Mouse (Mus musculus) forebrain, postnatal 0 days (tissue): ENCODE results near the gene Traf4. TPM values are rescaled to one million over a fixed set of nuclear protein-coding genes. Genes with fewer than 3 reads are reported as not detected.

Source experiments
- ATAC-seq: fragments of 200-750 bp; cut with Nextera tagmentation; 2 replicates; pipeline ENCODE4 v1.8.0; 2017; ENCODE audit warnings: mild to moderate bottlenecking, moderate library complexity
- DNase-seq: peaks from one replicate; pipeline ENCODE4 v3.0.0-alpha.2; 2015
- H3K27ac ChIP-seq: fragments of 300-500 bp; sonication (generic); 2 replicates; pipeline ENCODE4 v1.5.1; 2014; ENCODE audit warnings: low read depth, mild to moderate bottlenecking, antibody characterized with exemption, low read length, moderate library complexity, mixed read lengths
- H3K27me3 ChIP-seq: fragments of 300-500 bp; sonication (generic); 2 replicates; pipeline ENCODE4 v1.6.1; 2014; ENCODE audit warnings: mild to moderate bottlenecking, low read length, mixed read lengths; ENCODE audit not compliant: insufficient read depth
- H3K36me3 ChIP-seq: fragments of 300-500 bp; sonication (generic); 2 replicates; pipeline ENCODE4 v1.6.1; 2014; ENCODE audit warnings: mild to moderate bottlenecking, moderate library complexity; ENCODE audit not compliant: insufficient read depth
- H3K4me1 ChIP-seq: fragments of 300-500 bp; sonication (generic); 2 replicates; pipeline ENCODE4 v1.6.1; 2014; ENCODE audit warnings: antibody characterized with exemption; ENCODE audit not compliant: insufficient read depth
- H3K4me2 ChIP-seq: fragments of 300-500 bp; sonication (generic); 2 replicates; pipeline ENCODE4 v1.6.1; 2014; ENCODE audit warnings: low read depth, mild to moderate bottlenecking, moderate library complexity
- H3K4me3 ChIP-seq: fragments of 300-500 bp; sonication (generic); 2 replicates; pipeline ENCODE4 v1.5.1; 2014; ENCODE audit warnings: low read depth, low read length, mixed read lengths
- H3K9ac ChIP-seq: fragments of 300-500 bp; sonication (generic); 2 replicates; pipeline ENCODE4 v1.6.1; 2014; ENCODE audit warnings: mild to moderate bottlenecking
- H3K9me3 ChIP-seq: fragments of 300-500 bp; sonication (generic); 2 replicates; pipeline ENCODE4 v1.6.1; 2016; ENCODE audit warnings: low read length
- CTCF ChIP-seq: sonication (generic); IDR thresholded peaks from 2 replicates; pipeline ENCODE4 v1.5.1; 2016; ENCODE audit warnings: antibody characterized with exemption, control low read depth, low read depth
- WGBS: fragments of 180-500 bp; shearing (Covaris S2); extraction: QIAGEN DNeasy Blood & Tissue Kit; methylation state at CpG from one replicate; pipeline ENCODE4 v1.1.7; 2014; 5-methylcytosine and 5-hydroxymethylcytosine counted together
- polyA plus RNA-seq: library from polyadenylated mRNA; unstranded; fragments of >200 nt; fragmentation: Nextera tagmentation; extraction: Ambion mirVana; gene quantifications from 2 replicates; pipeline ENCODE4 v1.2.1, GENCODE M21; 2015
- total RNA-seq: library from RNA; depleted of rRNA; stranded (reverse); fragments of >200 nt; gene quantifications from 2 replicates; pipeline ENCODE4 v1.2.3, GENCODE M21; 2014

The Traf4 gene
- total and polyA plus RNA-seq, 2 experiments from 2014 or later = 99.0 to 104 TPM

DNA sequence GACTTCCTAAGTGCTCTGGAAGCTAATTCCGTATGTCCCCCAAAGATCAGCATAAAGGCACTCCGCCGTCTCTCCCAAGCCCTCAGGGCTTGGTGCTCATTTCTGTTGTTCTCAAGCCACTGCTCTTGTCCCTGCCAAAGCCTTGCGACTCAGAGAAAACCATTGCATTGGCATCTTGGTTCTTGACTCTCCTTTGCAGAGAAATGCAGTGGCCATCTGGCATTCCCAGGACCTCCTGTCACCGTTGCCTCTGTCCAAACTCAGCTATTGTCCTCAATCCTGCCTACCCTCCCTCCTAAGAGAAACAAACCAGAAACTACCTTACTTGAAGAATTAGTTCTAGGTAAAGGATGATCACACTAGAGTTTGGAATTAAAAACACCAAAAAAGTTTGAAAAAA is 9.7 kb downstream of the Traf4 start:
- no peak overlapping the region for H3K27ac ChIP-seq
- no peak overlapping the region for H3K9ac ChIP-seq
- no peaks in the 10 kb centered on the region for H3K4me1 ChIP-seq
- H3K4me3 ChIP-seq = no peak overlapping the region
- no peaks in the 10 kb centered on the region for H3K9me3 ChIP-seq
- no peak overlapping the region for H3K4me2 ChIP-seq
- 66% methylated on average over 5 of the region's 5 CpGs for WGBS
- ATAC-seq (no peak), DNase-seq (no peak)
- peaks cover 75% of the 10 kb centered on the region for H3K36me3 ChIP-seq
- TF ChIP-seq CTCF = no peak
- no peaks in the 10 kb centered on the region for H3K27me3 ChIP-seq

DNA sequence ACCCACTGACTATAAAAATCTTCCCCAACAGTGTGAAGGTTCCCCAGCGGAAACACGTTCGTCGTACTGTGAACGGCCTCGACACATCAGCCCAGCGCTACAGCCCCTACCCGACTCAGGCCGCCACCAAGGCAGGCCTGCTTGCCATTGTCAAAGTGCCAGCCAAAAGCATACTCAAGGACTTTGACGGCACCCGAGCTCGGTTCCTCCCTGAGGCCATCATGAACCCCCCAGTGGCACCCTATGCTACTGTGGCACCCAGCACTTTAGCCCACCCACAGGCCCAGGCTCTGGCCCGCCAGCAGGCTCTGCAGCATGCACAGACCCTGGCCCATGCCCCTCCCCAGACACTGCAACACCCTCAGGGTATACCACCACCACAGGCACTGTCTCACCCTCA is 11.6 kb downstream of the Traf4 start:
- H3K36me3 ChIP-seq = peaks cover 65% of the 10 kb centered on the region
- no peak for DNase-seq

DNA sequence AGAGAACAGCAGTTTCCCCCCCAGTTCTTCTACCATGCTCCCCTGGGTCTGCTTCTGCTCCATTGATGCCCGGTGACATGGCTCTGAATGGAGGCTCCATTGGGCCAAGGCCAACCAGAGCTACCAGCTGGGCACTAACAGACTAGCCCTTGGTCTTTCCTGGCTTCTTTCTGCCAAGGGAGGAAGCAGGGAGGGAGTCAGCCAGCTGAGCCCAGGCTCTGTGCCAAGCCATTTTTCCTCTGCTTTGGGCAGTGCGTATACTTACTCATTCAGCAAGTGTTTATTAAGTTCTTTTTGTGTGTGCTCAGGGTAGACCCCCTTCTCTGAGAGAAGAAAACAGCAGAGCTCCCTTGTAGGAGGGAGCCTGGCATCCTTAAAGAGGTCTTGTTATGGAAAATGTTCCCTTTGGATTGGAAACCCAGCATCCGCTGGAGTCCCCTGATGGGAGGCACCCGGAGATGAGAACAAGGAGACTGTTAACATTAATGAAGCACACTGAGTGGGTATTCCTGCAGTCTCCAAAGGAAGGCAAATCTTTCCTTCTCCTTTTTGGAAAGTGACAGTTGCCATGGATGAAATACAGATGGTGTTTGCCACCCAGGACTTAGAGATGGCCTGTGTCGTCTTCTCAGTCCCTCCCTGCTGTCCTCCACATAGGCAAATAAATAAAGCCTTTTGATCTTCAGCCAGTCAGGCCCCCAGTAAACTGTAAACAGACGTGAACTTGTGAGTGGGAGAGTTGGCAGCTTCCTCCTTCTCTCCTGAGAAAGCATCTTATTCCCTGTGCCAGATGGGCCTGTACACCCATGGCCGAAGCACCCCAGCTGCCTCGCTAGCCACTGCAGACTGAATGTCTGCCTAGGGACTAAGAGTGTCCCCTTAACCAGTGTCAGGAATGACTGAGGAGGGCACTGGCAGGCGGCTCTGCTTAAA is 12.8 kb downstream of the Traf4 start:
- TF ChIP-seq CTCF = no peak
- 25% methylated on average over 9 of the region's 9 CpGs for WGBS
- ATAC-seq (peak; percentile 85), DNase-seq (peak; percentile 85)
- Histone ChIP-seq H3K27ac (peak overlapping the region; percentile 81), H3K4me2 (no peak overlapping the region), H3K36me3 (peaks cover 63% of the 10 kb centered on the region), H3K9ac (0 out of 2 replicates have a peak overlapping the region, but pooled peaks have one; percentile 10), H3K9me3 (no peaks in the 10 kb centered on the region), H3K4me1 (no peaks in the 10 kb centered on the region), H3K4me3 (no peak overlapping the region), H3K27me3 (no peaks in the 10 kb centered on the region)

More for the DNA sequence above, 11.6 kb downstream of the Traf4 start:
- ATAC-seq = no peak
- Histone ChIP-seq H3K4me2 (no peak overlapping the region), H3K4me3 (no peak overlapping the region), H3K4me1 (no peaks in the 10 kb centered on the region), H3K9me3 (no peaks in the 10 kb centered on the region), H3K27ac (peak overlapping the region; percentile 81), H3K9ac (no peak overlapping the region), H3K27me3 (no peaks in the 10 kb centered on the region)
- WGBS = 56% methylated on average over 13 of the region's 13 CpGs
- TF ChIP-seq CTCF = no peak

DNA sequence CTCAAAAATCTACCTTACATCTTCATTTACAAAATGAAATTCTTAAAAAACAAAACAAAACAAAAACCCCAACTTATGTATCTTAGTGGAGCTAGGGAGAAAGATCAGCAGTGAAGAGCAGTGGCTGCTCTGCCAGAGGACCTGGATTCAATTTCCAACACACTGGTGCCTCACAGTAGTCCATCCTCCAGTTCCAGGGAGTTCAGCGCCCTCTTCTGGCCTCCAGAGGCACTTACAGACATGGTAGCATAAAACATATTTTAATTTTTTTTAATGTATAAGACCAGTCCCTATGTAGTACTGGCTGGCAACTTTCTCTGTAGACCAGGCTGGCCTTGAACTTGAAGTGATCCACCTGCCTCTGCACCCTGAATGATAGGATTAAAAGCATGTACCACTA is 14.2 kb downstream of the Traf4 start:
- no peak overlapping the region for H3K4me3 ChIP-seq
- no peaks in the 10 kb centered on the region for H3K27me3 ChIP-seq
- H3K4me2 ChIP-seq = no peak overlapping the region
- ATAC-seq (no peak), DNase-seq (peak; percentile 41)
- no peak overlapping the region for H3K27ac ChIP-seq
- H3K9me3 ChIP-seq = no peaks in the 10 kb centered on the region
- H3K4me1 ChIP-seq = no peaks in the 10 kb centered on the region
- peaks cover 63% of the 10 kb centered on the region for H3K36me3 ChIP-seq
- H3K9ac ChIP-seq = no peak overlapping the region
- 36% methylated on average over 1 of the region's 1 CpGs for WGBS
- peak; percentile 59 for TF ChIP-seq CTCF

DNA sequence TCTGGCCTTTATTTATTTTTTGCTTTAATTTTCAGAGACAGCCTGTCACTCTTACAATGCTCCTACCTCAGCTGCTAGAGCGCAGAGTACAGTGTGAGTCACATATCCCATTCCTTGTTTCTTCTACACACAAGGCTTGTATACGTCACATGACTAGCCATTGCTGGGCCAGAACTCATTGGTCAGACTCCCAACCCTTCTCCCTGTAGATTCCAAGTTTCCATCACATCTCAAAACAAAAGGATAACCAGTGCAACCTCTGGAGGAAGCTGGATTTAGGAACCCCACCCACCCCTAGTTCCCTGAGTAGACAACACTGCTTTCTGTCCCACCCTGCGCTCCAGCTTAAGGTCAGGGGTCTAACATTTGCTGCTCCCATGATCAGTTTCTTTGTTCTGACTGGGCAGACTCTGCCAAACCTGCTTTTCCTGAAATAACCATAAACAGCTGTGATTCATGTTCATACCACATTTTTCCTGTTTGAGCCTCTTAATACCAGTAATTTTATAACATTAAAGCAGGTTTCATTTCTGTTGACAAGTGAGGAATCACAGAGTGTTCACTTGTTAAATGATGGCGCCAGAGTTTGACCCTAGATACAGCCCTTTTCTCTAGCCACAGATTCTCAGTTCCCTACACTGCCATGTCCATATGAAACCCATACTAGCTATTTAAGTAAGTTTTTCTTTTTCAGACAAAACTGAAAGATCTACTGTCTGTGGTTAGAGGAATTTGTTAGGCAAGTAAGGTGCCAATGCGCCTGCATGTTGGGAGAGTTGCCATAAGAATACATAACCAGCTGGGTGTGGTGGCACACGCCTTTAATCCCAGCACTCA is 18.5 kb downstream of the Traf4 start:
- no peaks in the 10 kb centered on the region for H3K9me3 ChIP-seq
- H3K4me1 ChIP-seq = no peaks in the 10 kb centered on the region
- H3K9ac ChIP-seq = no peak overlapping the region
- H3K4me2 ChIP-seq = no peak overlapping the region
- H3K27ac ChIP-seq = no peak overlapping the region
- no peak for TF ChIP-seq CTCF
- DNase-seq = no peak
- ATAC-seq = no peak
- H3K36me3 ChIP-seq = peaks cover 55% of the 10 kb centered on the region
- H3K27me3 ChIP-seq = no peaks in the 10 kb centered on the region
- no peak overlapping the region for H3K4me3 ChIP-seq
- WGBS = 96% methylated on average over 6 of the region's 6 CpGs

DNA sequence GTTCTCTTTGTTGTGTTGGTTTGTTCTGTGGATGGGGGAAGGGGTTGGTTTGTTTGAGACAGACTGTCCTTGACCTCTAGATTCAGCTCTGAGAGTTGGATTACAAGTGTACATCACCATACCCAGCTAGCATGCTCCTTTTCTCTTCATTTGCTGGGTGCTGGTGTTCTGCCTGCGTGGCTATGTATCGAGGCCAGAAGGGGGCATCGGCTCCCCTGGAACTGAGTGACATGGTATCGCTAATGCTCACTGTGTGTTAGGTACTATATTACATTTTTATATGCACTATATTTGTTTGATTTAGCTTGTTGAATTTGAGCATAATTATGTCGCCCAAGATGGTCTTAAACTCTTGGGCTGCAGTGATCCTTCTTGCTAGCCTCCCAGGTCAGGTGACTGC is 19.2 kb downstream of the Traf4 start:
- 91% methylated on average over 5 of the region's 5 CpGs for WGBS
- H3K27ac ChIP-seq = no peak overlapping the region
- ATAC-seq (no peak), DNase-seq (no peak)
- no peak overlapping the region for H3K9ac ChIP-seq
- peak; percentile 29; the same call in 1 of the 2 replicates for TF ChIP-seq CTCF
- H3K27me3 ChIP-seq = no peaks in the 10 kb centered on the region
- H3K4me2 ChIP-seq = no peak overlapping the region
- no peaks in the 10 kb centered on the region for H3K4me1 ChIP-seq
- no peak overlapping the region for H3K4me3 ChIP-seq
- H3K9me3 ChIP-seq = no peaks in the 10 kb centered on the region
- peaks cover 55% of the 10 kb centered on the region for H3K36me3 ChIP-seq
